Comparison of ENCODE assay signal across 8 mouse cellular contexts in genomic region chr2:117017921-117018651, GRCm38 (mm10).
DNase-seq lines count a peak whose midpoint lies in the region; ATAC-seq and TF ChIP-seq lines count a peak whose summit lies in the region.

No protein-coding gene starts in this region.

- no peak overlapping the region for H3K4me2 ChIP-seq in lung, embryonic 14.5 days
- H3K4me2 ChIP-seq in stomach, embryonic 14.5 days (replicated peaks; ENCODE audit: low read depth, low read length), result no peak overlapping the region

- H3K27ac ChIP-seq in brown adipose tissue, adult 24 weeks (replicated peaks; ENCODE audit: low read depth, low read length), result peak overlapping the region; percentile 88
- peak overlapping the region; percentile 63; the same call in 1 of the 2 replicates for H3K27ac ChIP-seq in lung, embryonic 14.5 days (ENCODE audit: low read depth)
- peak overlapping the region; percentile 80; the same call in 1 of the 2 replicates for H3K27ac ChIP-seq in stomach, embryonic 14.5 days (ENCODE audit: low read length)

- 62% methylated on average over 12 of the region's 12 CpGs for WGBS in lung, embryonic 14.5 days
- WGBS in stomach, embryonic 14.5 days, result 40% methylated on average over 12 of the region's 12 CpGs

- H3K9me3 ChIP-seq in lung, embryonic 14.5 days (ENCODE audit: low read depth, low read length), result no peaks in the 10 kb centered on the region
- H3K9me3 ChIP-seq in stomach, embryonic 14.5 days (ENCODE audit: control insufficient read depth, low read depth, low read length), result no peaks in the 10 kb centered on the region

- DNase-seq in layer of hippocampus, adult 11-12 months (ENCODE audit: low spot score), result peak; percentile 33
- DNase-seq in layer of hippocampus, adult 9-10 months (ENCODE audit: low spot score), result no peak
- peak; percentile 35 to 73 for DNase-seq in gastrocnemius, postnatal 4 days (ENCODE audit: low spot score in 2 of 2)
- peak; percentile 72 for DNase-seq in kidney, postnatal 10 days
- DNase-seq in lung, embryonic 14.5 days, result peak; percentile 34
- DNase-seq in cerebellum, adult 9-11 months, result no peak

- H3K36me3 ChIP-seq in lung, embryonic 14.5 days (ENCODE audit: insufficient read depth), result no peaks in the 10 kb centered on the region
- H3K36me3 ChIP-seq in stomach, embryonic 14.5 days (ENCODE audit: control insufficient read depth, insufficient read depth, low read length), result no peaks in the 10 kb centered on the region

- H3K4me3 ChIP-seq in brown adipose tissue, adult 24 weeks (ENCODE audit: insufficient read depth, low read depth, low read length), result peak overlapping the region; percentile 6; the same call in 1 of the 2 replicates
- no peak overlapping the region for H3K4me3 ChIP-seq in lung, embryonic 14.5 days (ENCODE audit: low read depth, low read length)
- no peak overlapping the region for H3K4me3 ChIP-seq in stomach, embryonic 14.5 days (ENCODE audit: low read depth, low read length)

- H3K4me1 ChIP-seq in brown adipose tissue, adult 24 weeks (ENCODE audit: control insufficient read depth, insufficient read depth, insufficient read length, low read length), result peaks cover 14% of the 10 kb centered on the region; the same call in 1 of the 2 replicates
- H3K4me1 ChIP-seq in lung, embryonic 14.5 days (ENCODE audit: insufficient read depth), result peaks cover 13% of the 10 kb centered on the region
- peaks cover 13% of the 10 kb centered on the region; the same call in 1 of the 2 replicates for H3K4me1 ChIP-seq in stomach, embryonic 14.5 days (ENCODE audit: control insufficient read depth, insufficient read depth, low read length)

- ATAC-seq in lung, embryonic 14.5 days (ENCODE audit: insufficient read depth), result peak; percentile 55; the same call in 1 of the 2 replicates
- ATAC-seq in stomach, embryonic 14.5 days (ENCODE audit: insufficient number of reproducible peaks, insufficient read depth, low FRiP score, low read depth), result peak; percentile 61; the same call in 1 of the 2 replicates

- no peaks in the 10 kb centered on the region for H3K27me3 ChIP-seq in lung, embryonic 14.5 days (ENCODE audit: insufficient read depth, low read length)
- H3K27me3 ChIP-seq in stomach, embryonic 14.5 days (ENCODE audit: control insufficient read depth, insufficient read depth, low read length), result no peaks in the 10 kb centered on the region

- H3K9ac ChIP-seq in lung, embryonic 14.5 days, result no peak overlapping the region
- H3K9ac ChIP-seq in stomach, embryonic 14.5 days (replicated peaks; ENCODE audit: low read depth, low read length), result no peak overlapping the region

- no peak for TF ChIP-seq CTCF in lung, embryonic 14.5 days (IDR thresholded peaks at IDR 0.05; ENCODE audit: low read depth)

Comparison
In these comparisons a context has a peak if more than half of its experiments do, and no peak if none do; other contexts are left out.
1. DNase-seq: peak in layer of hippocampus, adult 11-12 months (single experiment), gastrocnemius, postnatal 4 days (2 of 2), kidney, postnatal 10 days (single experiment) and lung, embryonic 14.5 days (single experiment); none in layer of hippocampus, adult 9-10 months (single experiment) and cerebellum, adult 9-11 months (single experiment).
2. Peak in every context shown above with its lines, with median percentiles within 50 percentile points of each other: H3K27ac ChIP-seq.